Mouse (Mus musculus) thymus, postnatal 25 days (tissue): ENCODE measurements around the gene Mgat3.

ENCODE experiments used
- DNase-seq: peaks from one replicate; pipeline ENCODE4 v3.0.0; 2022

Mgat3 gene

DNA sequence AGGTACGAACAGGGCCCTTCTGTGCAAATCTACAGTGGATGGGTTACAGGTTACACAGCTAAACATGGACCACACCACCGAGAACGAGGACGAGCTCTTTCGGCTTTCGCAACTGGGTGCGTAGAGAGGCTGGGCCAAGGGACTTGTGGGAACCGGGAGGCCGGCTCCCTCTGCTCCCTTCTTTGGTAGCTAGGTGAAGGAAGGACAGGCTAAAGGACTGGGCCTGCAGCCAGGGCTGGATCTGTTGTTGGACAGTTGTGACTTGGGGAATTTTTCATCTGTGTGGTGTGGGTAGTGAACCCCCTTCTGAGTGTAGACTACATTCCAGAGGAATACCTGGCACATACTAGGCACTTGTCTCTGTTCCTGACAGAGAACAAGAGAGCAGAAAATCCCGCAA is 20.9 kb upstream of the Mgat3 start:
- DNase-seq, result no peak

DNA sequence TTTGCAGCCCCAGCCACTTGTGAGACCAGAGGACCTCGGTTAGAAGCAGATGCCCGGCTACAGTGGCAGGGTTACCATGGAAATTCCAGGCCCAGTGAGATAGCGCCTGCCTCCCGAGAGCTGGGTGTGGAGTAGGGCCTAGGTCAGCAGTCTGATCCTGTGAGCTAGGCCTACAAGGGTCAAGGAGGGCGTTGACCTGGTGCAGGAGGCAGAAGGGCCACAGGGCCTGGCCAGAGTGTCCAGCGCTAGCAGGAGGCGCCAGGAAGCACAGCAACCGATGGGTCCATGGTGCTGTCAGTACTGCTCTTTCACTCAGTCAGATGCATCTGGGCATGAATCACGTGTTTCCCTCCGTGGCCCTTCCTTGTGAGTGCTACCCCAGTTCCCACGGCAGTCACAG is 19.8 kb upstream of the Mgat3 start:
- DNase-seq, result no peak

DNA sequence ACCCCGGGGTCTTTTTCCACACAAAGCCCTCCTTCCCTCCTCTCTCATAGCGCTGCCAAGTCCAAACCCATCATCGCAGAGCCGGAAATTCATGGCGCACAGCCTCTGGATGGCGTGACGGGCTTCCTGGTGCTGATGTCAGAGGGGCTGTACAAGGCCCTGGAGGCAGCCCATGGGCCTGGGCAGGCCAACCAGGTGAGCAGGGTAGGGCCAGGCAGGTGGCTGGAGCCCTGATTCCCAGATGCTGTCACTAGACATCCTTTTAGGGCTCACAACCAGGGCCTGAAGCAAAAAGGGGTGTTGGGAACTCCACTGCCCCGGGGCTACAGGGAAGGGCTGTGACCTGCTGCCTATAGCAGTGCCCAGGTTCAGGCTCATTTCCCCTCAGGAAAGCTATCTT is 17.8 kb upstream of the Mgat3 start:
- DNase-seq, result no peak

DNA sequence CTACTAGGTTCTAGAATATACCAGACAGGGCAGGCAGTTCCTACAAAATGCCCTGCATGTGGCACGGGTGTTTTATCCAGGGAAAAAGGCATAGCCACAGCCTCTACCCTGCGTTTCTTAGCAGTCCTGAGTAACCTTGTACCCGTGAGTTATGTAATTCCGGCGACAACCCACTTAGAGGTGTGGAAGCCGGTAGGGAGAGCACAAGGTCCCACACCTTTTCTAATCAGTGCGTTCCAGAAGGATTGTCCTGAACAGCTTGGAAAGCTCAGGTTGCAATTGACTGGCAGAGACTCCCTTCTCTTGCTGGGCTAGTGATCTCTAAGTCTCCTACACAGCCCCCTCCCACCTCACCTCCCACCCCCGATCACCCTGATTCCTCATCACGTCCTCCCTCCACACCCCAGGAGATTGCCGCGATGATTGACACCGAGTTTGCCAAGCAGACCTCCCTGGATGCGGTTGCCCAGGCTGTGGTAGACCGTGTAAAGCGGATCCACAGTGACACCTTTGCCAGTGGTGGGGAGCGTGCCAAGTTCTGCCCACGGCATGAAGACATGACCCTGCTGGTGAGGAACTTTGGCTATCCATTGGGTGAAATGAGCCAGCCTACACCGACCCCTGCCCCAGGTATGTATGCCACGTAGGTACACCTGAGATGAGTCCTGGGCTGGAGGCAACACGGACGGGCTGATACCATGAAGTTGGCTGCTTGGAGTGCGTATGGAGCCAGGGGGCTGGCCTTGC is 16.2 kb upstream of the Mgat3 start:
- DNase-seq, result no peak

DNA sequence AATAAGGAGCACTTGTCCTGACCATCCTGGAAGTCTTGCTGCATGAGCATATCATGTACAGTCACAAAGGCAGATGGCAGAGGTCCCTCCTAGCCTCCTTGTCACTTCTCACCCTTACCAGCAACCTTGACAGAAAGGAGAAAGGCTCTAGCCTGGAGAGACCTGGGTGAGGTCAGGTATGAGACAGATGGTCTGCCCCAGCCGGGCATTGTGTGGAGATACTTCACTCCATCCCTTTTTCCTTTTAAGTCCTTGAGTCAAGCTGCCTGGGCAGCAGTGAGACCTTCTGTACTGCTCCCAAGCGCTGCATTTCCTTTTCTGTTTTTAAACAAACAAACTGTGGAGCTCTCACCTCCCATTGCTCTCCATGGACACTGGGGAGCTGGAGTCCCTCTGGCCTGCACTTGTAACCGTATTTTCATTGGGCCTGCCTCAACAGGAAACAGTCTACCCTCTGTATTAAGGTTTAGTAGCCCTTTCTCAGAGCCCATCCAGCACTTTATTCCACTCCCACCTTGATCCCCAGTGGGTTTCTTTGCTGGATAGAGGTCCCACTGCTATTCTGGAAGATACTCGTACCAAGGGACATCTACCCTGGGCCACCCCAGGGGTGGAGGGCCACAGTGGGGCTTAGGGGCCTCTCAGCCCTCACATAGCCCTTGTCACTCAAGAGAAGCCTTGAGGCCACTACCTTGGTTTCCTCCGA is 15.4 kb upstream of the Mgat3 start:
- DNase-seq, result no peak

DNA sequence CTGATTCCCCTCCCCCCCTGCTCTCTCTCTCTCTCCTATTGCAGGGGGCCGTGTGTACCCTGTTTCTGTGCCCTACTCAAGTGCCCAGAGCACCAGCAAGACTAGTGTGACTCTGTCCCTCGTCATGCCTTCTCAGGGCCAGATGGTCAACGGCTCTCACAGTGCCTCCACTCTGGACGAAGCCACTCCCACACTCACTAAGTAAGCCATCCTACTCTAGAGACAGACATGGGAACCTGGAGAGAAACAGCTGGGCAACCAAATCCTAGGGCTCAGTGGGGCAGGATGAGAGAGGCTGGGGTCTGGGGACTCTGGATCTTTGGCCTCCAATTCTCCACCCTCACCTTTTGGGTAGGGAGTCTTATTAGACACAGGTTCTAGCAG is 14.8 kb upstream of the Mgat3 start:
- no peak for DNase-seq

DNA sequence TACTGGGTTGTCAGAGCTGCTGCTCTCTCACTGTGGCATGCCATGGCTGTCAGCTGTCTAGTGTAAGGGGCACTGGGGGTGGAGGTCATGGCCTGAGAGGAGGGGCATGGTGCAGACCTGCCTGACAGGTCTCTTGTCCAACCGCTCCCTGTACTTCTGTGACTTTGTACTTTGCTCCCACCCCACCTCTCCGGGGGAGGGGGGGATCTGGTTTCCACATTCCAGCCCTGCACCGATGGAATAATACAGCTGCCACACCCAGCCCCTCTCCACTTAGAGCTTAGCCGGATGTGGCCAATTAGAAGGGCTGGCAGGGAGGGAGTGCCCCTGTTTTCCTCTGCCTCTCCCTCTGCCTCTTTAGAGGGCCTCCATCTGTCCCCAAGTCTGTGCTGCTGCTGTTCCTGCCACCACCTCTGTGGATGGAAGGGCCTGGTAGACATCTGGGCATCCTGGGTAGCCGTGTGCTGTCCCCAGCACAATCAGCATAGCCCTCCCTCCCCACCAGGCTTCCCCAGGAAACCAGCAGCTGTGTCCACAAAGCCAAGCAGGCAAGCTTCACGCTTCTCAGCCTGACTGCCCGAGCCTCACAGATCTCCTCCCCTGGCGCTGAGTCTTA is 14.1 kb upstream of the Mgat3 start:
- DNase-seq, result no peak

DNA sequence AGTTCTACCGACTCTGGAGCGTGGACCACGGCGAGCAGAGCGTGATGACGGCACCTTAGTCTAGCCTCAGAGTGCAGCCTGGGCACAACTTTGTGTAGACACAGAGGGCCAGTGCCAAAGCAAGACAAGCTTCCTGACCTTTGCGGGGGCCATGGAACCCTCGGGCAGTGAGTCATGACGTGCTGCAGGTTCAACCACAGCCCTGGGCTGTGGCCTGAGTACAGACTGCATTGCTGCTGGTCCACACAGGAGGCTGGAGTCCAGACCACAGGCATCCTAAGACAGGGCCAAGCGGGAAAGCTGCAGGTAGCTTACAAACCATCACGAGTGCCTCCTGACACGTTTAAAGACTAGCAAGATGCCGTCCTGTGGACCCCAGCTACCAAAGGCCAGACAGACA is 13.3 kb upstream of the Mgat3 start:
- no peak for DNase-seq

DNA sequence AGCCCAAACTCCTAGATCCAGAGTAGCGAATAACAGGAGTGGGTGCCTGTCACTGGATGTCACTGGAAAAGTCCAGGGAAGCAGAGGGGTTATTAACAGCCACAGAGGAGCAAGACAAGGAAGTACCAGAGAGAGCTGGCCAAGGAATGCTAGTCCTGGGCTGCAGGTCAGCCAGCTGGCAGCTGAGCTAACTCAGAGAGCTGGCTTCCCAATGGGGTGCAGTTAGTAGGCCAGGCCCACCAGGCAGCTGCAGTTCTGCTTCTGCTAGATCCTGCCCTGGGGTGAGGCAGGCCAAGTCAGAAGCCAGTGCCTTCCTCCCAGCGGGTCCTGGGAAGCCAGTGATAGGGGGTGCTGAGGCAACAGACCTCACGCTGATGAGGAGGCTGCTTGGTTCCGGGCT is 12.8 kb upstream of the Mgat3 start:
- DNase-seq, result no peak

DNA sequence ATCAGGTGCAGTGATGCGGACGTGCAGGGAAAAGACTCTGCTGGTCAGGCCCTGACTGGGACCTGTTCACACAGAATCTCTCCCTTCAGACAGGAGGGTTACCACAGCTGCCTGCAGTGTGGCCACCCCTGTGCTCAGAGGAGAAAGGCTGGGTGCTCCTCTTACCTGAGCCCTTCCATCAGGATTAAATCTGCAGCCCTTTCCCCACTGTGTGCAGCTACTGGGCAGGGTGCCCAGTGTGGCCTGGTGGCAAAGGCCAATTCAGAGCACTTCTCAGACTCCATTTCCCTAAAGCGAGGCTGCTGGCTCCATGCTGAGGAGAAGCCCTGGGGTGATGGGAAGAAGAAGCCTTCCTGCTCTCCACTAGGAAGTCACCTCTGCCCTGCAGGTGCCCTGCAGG is 12.3 kb upstream of the Mgat3 start:
- no peak for DNase-seq

DNA sequence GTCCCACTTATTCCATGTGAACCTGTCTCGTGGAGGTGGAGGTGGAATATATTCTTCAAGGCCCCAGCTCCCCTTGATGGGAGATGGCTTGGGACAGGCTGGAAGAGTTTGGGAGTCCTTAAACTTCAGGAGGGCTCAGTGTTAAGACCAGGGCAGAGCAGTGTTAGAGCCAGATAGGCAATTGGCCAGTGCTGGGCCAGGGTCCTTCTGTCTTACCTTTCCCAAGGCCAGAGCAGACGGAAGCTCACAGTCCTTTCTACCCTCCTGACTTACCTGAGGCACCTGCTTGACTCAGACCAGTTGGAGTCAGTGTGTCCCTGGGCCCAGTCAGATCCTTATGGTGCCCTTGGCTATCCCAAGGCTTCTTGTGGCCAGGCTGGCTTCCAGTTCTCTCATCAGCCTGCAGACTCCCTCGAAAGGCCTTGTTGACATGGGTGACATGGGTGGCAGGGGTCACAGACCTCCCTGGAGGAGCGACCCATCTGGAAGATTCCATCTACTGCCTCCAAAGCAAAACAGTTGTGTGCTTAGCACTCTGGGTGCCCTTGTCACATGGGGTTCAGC is 11.0 kb upstream of the Mgat3 start:
- no peak for DNase-seq

DNA sequence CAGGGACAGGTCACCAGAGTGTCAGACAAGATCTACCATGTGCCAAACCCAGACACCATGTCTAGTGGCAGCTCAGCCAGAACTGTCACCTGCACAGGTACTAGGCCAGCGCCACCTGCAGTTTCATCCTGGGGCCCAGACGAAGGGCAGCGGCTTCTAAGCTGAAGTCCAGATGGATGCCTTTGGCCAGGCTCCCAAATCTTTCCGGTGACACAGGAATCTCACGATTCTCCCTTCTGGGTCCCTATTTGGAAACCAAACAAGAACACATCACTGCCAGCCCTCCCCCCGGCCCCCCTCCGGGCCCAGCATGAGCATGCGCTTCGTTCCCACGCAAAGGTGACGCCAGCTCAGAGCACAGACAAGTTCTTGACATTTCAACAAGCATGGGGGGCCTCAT is 10.2 kb upstream of the Mgat3 start:
- DNase-seq, result no peak

DNA sequence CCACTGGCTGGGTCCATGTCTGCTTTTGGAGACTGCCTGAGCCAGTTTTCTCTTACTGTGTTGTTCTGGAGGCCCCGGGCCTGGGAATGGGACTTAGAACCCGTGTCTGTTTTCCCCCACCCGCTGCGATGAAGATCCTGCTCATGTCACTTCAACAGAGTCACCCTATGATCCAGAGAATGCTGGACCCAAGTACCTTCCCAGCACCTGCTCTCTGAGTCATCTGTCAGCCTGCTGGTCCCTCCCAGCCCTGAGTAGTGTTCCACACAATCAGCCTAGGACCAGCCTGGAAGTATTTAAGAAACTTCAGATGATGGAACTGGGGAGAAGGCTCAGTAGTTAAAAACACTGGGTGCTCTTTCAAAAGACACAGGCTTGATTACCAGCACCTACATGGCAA is 9.8 kb upstream of the Mgat3 start:
- DNase-seq, result no peak

DNA sequence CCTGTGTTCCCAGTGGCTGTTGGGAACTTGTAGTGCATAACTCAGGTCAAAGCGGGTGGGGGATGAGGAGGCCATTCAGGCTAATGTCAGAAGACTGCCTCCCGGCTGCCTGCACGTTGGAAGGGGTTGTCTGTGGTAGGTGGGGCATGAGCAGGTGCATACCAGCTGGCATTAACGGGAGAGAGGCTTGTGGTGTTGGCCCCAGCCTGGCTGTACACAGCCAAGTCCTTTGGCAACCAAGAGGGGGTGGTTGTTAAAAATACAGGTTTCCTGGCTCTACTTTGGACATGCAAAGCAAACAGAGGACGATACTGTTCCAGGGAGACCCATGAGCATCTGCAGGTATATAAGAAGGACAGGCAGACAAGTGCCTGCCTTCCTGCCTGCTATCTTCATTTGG is 8.1 kb upstream of the Mgat3 start:
- DNase-seq, result no peak

DNA sequence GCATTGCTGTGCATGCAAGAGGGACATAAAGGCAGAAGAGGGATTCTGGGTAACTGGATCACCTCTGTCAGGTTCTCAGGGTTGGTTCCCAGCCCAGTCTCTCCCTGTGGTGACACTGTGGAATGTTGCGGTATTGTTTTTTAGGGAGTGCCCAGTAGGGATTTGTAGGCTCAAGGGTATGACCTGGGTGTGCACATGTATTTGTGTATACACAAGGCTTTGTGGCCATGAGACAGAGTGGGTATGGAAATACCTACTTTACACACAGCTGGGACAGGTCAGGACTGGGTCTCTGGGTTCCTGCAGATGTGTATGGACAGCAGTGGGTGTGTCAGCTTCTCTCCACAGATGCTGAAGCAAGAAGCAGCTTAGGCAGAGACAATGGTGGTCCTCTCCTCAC is 4.0 kb upstream of the Mgat3 start:
- no peak for DNase-seq

DNA sequence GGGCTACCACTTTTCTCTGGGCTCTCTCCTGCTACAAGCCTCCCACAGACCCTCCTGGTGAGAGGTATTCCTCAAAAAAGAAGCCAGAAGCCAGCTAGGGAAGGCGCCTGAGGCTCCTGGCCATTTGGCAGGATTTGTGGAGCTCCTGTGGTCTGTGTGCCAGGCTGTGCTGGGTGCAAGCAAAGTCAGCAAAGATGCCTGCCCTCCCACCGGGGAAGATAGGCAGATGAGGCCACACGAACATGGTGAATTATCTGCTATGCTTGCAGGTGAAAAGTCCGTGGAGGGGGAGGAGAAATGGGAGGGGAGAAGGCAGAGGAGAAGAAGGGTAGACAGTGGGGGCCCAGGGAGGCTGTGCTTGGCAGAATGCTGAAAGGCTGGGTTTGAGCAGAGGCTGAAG is 3.2 kb upstream of the Mgat3 start:
- no peak for DNase-seq

DNA sequence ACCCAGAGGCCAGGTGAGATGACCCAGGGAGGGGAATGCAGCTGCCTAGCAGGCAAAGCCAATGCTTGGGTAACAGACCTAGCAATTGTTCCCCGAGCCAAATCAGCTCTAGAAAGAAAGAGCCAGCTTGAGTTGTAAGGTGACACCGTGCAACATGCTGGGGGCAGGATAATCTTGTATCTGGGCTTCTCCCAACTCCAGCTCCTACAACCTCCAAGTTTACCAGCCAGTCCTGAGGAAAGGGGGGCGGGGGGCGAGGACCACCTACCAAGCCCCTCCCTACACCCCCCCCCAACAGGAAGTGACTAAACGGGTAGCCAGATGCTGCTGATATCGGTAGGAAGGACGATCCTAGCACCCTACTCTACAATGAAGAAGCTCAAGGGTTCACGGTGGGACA is 2.2 kb upstream of the Mgat3 start:
- DNase-seq, result no peak

DNA sequence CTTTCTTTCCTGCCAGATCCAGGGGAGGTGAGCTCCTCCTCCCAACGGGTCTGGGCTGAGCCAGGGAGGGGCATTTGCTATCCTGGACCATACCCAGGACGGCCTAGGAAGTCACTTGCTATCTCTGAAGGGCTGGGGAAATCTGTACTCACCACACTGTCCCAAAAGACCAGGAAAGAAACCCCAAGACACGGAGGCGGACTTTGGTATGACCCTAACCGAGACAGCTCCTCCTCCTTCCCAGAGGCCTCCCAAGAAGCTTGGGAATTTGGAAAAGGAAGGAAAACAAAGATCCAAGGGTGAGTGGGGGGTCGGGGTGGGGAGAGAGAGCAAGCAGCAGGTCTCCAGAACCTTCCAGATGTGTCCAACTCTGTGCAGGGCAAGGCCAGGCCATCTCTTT is 1.7 kb upstream of the Mgat3 start:
- no peak for DNase-seq

DNA sequence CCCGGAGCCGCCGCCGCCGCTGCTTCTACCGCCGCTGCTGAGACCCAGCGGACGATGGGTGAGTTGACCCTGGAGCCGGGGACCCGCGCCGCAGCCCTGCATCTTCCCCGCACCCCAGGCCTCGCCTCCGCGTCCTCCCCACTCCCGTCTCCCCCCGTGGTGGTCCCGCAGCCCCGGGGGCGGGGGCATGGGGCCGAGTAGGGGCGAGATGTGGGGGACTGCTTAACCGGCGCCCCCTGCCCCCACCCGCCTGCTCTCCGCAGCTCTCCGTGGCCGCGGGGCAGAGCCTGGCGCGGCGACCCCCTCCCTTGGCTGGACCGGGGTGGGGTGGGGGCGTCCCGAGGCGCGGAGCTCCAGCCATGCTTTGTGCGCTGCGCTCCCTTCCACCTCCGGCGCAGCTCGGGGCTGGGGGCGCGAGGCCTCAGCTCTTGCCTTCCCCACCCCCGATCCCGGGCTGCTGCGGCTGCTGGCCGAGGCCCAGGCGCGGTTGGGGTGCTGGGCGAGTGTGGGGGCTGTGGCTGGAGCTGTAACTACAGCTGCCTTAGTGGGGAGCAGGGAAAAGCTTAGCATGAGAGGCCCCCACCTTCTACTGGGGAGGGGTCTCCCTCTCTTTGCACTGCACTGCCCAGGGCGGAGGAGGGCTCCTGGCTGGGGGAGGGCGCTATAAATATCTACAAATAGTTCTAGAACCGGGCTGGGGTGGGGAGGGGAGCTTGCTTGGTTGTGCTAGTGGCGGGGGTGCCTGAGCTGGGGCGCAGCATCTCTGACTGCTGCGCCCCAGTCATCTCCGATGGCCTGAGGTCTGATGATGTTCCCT is 468 bp downstream of the Mgat3 start:
- DNase-seq, result no peak

DNA sequence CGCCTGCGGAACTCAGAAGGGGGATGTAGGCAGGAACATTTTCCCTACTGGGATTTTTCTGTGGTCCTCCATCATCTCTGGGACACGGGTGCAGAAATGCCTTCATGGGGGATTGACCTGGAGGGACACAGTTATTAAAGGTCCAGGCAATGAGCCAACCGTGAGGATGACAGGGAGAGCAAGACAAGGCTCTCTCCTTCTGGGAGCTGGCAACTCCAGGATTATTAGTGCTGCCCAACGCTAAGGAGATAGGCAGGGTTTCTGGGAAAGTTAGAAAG is 1.0 kb downstream of the Mgat3 start:
- DNase-seq, result no peak

DNA sequence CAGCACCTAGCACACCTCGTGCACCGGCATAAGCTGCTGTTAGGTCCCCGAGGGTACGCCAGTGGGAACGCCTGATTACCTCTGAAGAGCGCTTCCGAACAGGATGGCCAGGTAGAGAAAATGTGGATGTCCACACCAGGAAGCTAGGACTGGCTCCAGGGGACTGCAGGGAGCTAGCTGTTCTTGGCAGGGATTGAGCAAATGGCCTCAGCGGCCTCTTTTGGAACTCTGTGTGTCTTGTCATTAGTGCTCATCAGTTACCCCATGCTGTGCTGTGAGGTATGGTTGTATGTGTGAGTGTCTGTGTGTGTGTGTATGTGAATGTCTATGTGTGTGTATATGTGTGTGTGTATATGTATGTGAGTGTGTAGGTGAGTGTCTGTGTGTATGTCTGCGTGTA is 1.8 kb downstream of the Mgat3 start:
- no peak for DNase-seq

DNA sequence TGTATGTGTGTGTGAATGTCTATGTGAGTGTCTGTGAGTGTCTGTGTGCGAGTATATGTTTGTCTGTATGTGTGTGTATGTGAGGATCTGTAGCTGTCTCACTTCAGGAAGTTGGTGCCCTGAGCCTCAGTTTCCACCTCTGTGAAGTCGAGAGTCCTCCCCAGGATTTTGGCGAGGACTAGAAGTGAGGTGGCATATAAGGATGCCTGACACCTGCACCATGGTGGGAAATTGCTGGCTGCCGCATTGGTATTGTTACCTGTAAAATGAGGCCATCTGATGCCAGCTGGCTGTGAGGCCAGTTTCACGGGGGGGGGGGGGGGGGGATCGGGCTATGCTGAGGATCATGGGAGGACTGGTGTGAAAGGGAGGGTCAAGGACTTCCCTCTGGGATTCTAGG is 2.2 kb downstream of the Mgat3 start:
- no peak for DNase-seq

DNA sequence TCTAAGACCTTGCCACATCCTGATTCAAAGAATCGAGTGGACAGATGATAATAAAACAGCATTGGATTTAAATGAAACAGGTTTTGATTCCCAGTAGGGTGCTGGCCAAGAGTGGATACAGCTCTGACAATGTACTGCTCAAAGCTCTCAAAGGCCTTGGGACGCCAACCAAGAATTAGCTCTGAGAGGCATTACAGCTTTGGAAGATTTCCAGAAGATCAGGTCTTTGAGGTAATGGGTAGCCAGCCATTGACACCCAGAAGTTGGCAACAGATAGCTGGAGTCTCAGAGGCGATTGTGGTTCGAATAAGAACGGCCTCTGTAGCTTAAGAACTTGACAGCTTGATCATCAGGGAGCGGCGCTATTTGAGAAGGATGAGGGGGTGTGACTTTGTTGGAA is 8.0 kb downstream of the Mgat3 start:
- DNase-seq, result no peak
